Mouse (Mus musculus): ENCODE measurements around the gene Moap1.

Moap1 gene

GRCm38 (mm10) chr12:102743589-102744574 is at the start of gene Moap1, which contains the start of gene Tmem251:
Gene Moap1 (minus strand): TSS chr12:102743661.
Gene Tmem251 (plus strand): TSS chr12:102743762.
- peak; percentile 91 for DNase-seq (ENCODE audit: extremely low spot score)

GRCm38 (mm10) chr12:102787927-102788326 is 44.5 kb upstream of the Moap1 start:
- no peak for DNase-seq (ENCODE audit: extremely low spot score)

GRCm38 (mm10) chr12:102785593-102785985 is 42.1 kb upstream of the Moap1 start:
- DNase-seq (ENCODE audit: extremely low spot score): no peak

- no peak for DNase-seq (ENCODE audit: extremely low spot score)
Observed at GRCm38 (mm10) chr12:102784899-102785592, 41.6 kb upstream of the Moap1 start.

GRCm38 (mm10) chr12:102782841-102783240 is 39.4 kb upstream of the Moap1 start:
- no peak for DNase-seq (ENCODE audit: extremely low spot score)

- no peak for DNase-seq (ENCODE audit: extremely low spot score)
Observed at GRCm38 (mm10) chr12:102779452-102779851, 36.0 kb upstream of the Moap1 start.

GRCm38 (mm10) chr12:102778151-102778550 is 34.7 kb upstream of the Moap1 start:
- no peak for DNase-seq (ENCODE audit: extremely low spot score)

GRCm38 (mm10) chr12:102776035-102776434 is 32.6 kb upstream of the Moap1 start:
- DNase-seq (ENCODE audit: extremely low spot score): no peak

- no peak for DNase-seq (ENCODE audit: extremely low spot score)
Observed at GRCm38 (mm10) chr12:102772676-102773075, 29.2 kb upstream of the Moap1 start.

GRCm38 (mm10) chr12:102771601-102772000 is 28.1 kb upstream of the Moap1 start:
- no peak for DNase-seq (ENCODE audit: extremely low spot score)

GRCm38 (mm10) chr12:102769000-102769399 is 25.5 kb upstream of the Moap1 start:
- no peak for DNase-seq (ENCODE audit: extremely low spot score)

- no peak for DNase-seq (ENCODE audit: extremely low spot score)
Observed at GRCm38 (mm10) chr12:102763696-102764095, 20.2 kb upstream of the Moap1 start.

GRCm38 (mm10) chr12:102761668-102762067 is 18.2 kb upstream of the Moap1 start:
- no peak for DNase-seq (ENCODE audit: extremely low spot score)

- DNase-seq (ENCODE audit: extremely low spot score): no peak
Observed at GRCm38 (mm10) chr12:102758936-102759335, 15.5 kb upstream of the Moap1 start.

GRCm38 (mm10) chr12:102758403-102758756 is 14.9 kb upstream of the Moap1 start, which contains the start of gene Gm20604:
Gene Gm20604 (minus strand): TSS chr12:102758672.
- DNase-seq (ENCODE audit: extremely low spot score): no peak

GRCm38 (mm10) chr12:102757689-102758402 is 14.4 kb upstream of the Moap1 start, which contains the start of the genes Gm28051, Gon7 and Ubr7:
Gene Gm28051 (minus strand): TSS chr12:102757765.
Gene Gon7 (minus strand): TSS chr12:102757803.
Gene Ubr7 (plus strand): TSS chr12:102757967.
- peak; percentile 96 for DNase-seq (ENCODE audit: extremely low spot score)

GRCm38 (mm10) chr12:102757055-102757688 is 13.7 kb upstream of the Moap1 start:
- no peak for DNase-seq (ENCODE audit: extremely low spot score)

GRCm38 (mm10) chr12:102756304-102756703 is 12.8 kb upstream of the Moap1 start:
- DNase-seq (ENCODE audit: extremely low spot score): peak; percentile 25

GRCm38 (mm10) chr12:102748256-102748655 is 4.8 kb upstream of the Moap1 start:
- DNase-seq (ENCODE audit: extremely low spot score): no peak

- no peak for DNase-seq (ENCODE audit: extremely low spot score)
Observed at GRCm38 (mm10) chr12:102744839-102745238, 1.4 kb upstream of the Moap1 start.

- no peak for DNase-seq (ENCODE audit: extremely low spot score)
Observed at GRCm38 (mm10) chr12:102743036-102743588, 349 bp downstream of the Moap1 start.

Measured in embryo, embryonic 9.5 days (tissue).